Mouse (Mus musculus) midbrain, postnatal 0 days (tissue): ENCODE data around the gene Pdzd2. TPM values are rescaled to one million over a fixed set of nuclear protein-coding genes. Genes with fewer than 3 reads are reported as not detected.

ENCODE experiments used
- ATAC-seq: fragments of 200-750 bp; cut with Nextera tagmentation; 2 replicates; pipeline ENCODE4 v1.8.0; 2017; ENCODE audit warnings: moderate number of reproducible peaks, mild to moderate bottlenecking, moderate TSS enrichment, moderate library complexity; ENCODE audit not compliant: low FRiP score
- DNase-seq: peaks from one replicate; pipeline ENCODE4 v3.0.0-alpha.2; 2015; ENCODE audit warnings: low spot score
- H3K27ac ChIP-seq: fragments of 300-500 bp; sonication (generic); 2 replicates; pipeline ENCODE4 v1.5.1; 2014; ENCODE audit warnings: low read depth, mild to moderate bottlenecking, low read length, mixed read lengths
- H3K27me3 ChIP-seq: fragments of 300-500 bp; sonication (generic); 2 replicates; pipeline ENCODE4 v1.6.1; 2014; ENCODE audit warnings: low read length, control low read depth, mixed read lengths; ENCODE audit not compliant: insufficient read depth
- H3K36me3 ChIP-seq: fragments of 300-500 bp; sonication (generic); 2 replicates; pipeline ENCODE4 v1.6.1; 2014; ENCODE audit warnings: low read length, control low read depth, mixed read lengths; ENCODE audit not compliant: insufficient read depth
- H3K4me1 ChIP-seq: fragments of 300-500 bp; sonication (generic); 2 replicates; pipeline ENCODE4 v1.6.1; 2014; ENCODE audit warnings: mild to moderate bottlenecking, control low read depth, antibody characterized with exemption, low read length, mixed read lengths; ENCODE audit not compliant: insufficient read depth
- H3K4me2 ChIP-seq: fragments of 300-500 bp; sonication (generic); 2 replicates; pipeline ENCODE4 v1.6.1; 2014; ENCODE audit warnings: low read depth, mild to moderate bottlenecking, low read length, mixed read lengths; ENCODE audit not compliant: poor library complexity, severe bottlenecking
- H3K4me3 ChIP-seq: fragments of 300-500 bp; sonication (generic); 2 replicates; pipeline ENCODE4 v1.5.1; 2014; ENCODE audit warnings: low read depth, mild to moderate bottlenecking, low read length, moderate library complexity
- H3K9ac ChIP-seq: fragments of 300-500 bp; sonication (generic); replicated peaks from 2 replicates; pipeline ENCODE4 v1.6.1; 2014; ENCODE audit warnings: mild to moderate bottlenecking, low read length, moderate library complexity, mixed read lengths; ENCODE audit not compliant: poor library complexity, severe bottlenecking
- H3K9me3 ChIP-seq: fragments of 300-500 bp; sonication (generic); 2 replicates; pipeline ENCODE4 v1.6.1; 2016; ENCODE audit warnings: low read length, control low read depth
- CTCF ChIP-seq: IDR thresholded peaks from 2 replicates; pipeline ENCODE4 v1.5.1; 2016; ENCODE audit warnings: antibody characterized with exemption, mild to moderate bottlenecking
- WGBS: fragments of 180-500 bp; shearing (Covaris S2); extraction: QIAGEN DNeasy Blood & Tissue Kit; methylation state at CpG from one replicate; pipeline ENCODE4 v1.1.7; 2014; 5-methylcytosine and 5-hydroxymethylcytosine counted together
- polyA plus RNA-seq: library from polyadenylated mRNA; unstranded; fragments of >200 nt; fragmentation: Nextera tagmentation; extraction: Ambion mirVana; gene quantifications from 2 replicates; pipeline ENCODE4 v1.2.1, GENCODE M21; 2015
- total RNA-seq: library from RNA; depleted of rRNA; stranded (reverse); fragments of >200 nt; gene quantifications from 2 replicates; pipeline ENCODE4 v1.2.3, GENCODE M21; 2014; rRNA removed

The Pdzd2 gene
- 29.8 and 34.5 TPM in 2 replicates for total RNA-seq
- polyA plus RNA-seq = 12.4 and 15.8 TPM in 2 replicates

GRCm38 (mm10) chr15:12739277-12740247, at the start of gene Pdzd2:
Gene Pdzd2, minus strand, starts transcription at chr15:12739924.
- H3K4me1 ChIP-seq = peaks cover 6% of the 10 kb centered on the region
- H3K4me2 ChIP-seq = peak within 1 kb of the TSS; percentile 66
- no peaks in the 10 kb centered on the region for H3K9me3 ChIP-seq
- peak; percentile 94 for ATAC-seq
- peak within 1 kb of the TSS; percentile 64 for H3K9ac ChIP-seq
- peak within 1 kb of the TSS; percentile 66 for H3K4me3 ChIP-seq
- H3K36me3 ChIP-seq = no peaks in the 10 kb centered on the region
- under 1% methylated on average over 59 of the region's 83 CpGs for WGBS
- peak; percentile 71 for TF ChIP-seq CTCF
- peak; percentile 95 for DNase-seq
- H3K27ac ChIP-seq = peak within 1 kb of the TSS; percentile 78
- no peaks in the 10 kb centered on the region for H3K27me3 ChIP-seq

GRCm38 (mm10) chr15:12789406-12789867, 49.7 kb upstream of the Pdzd2 start:
- DNase-seq (no peak), ATAC-seq (no peak)
- Histone ChIP-seq H3K4me2 (no peak overlapping the region), H3K9ac (no peak overlapping the region), H3K27me3 (no peaks in the 10 kb centered on the region), H3K4me1 (0 out of 2 replicates have a peak, but pooled peaks cover 4% of the 10 kb centered on the region), H3K4me3 (no peak overlapping the region), H3K36me3 (no peaks in the 10 kb centered on the region), H3K9me3 (no peaks in the 10 kb centered on the region), H3K27ac (no peak overlapping the region)
- WGBS = 38% methylated on average over 10 of the region's 10 CpGs
- no peak for TF ChIP-seq CTCF

- H3K27ac ChIP-seq = no peak overlapping the region
- 73% methylated on average over 5 of the region's 5 CpGs for WGBS
- no peak for DNase-seq
- TF ChIP-seq CTCF = peak; percentile 20; the same call in 1 of the 2 replicates
- H3K4me3 ChIP-seq = no peak overlapping the region
- 0 out of 2 replicates have a peak, but pooled peaks cover 2% of the 10 kb centered on the region for H3K4me1 ChIP-seq
- no peaks in the 10 kb centered on the region for H3K9me3 ChIP-seq
- no peak for ATAC-seq
- H3K27me3 ChIP-seq = no peaks in the 10 kb centered on the region
- no peak overlapping the region for H3K9ac ChIP-seq
- no peaks in the 10 kb centered on the region for H3K36me3 ChIP-seq
- no peak overlapping the region for H3K4me2 ChIP-seq
Observed at GRCm38 (mm10) chr15:12788536-12788935, 48.8 kb upstream of the Pdzd2 start.

- TF ChIP-seq CTCF = no peak
- ATAC-seq = no peak
- H3K4me2 ChIP-seq = no peak overlapping the region
- no peak overlapping the region for H3K9ac ChIP-seq
- H3K27me3 ChIP-seq = no peaks in the 10 kb centered on the region
- H3K36me3 ChIP-seq = no peaks in the 10 kb centered on the region
- no peak overlapping the region for H3K4me3 ChIP-seq
- H3K9me3 ChIP-seq = no peaks in the 10 kb centered on the region
- WGBS = 74% methylated on average over 15 of the region's 16 CpGs
- H3K4me1 ChIP-seq = no peaks in the 10 kb centered on the region
- no peak overlapping the region for H3K27ac ChIP-seq
- no peak for DNase-seq
Observed at GRCm38 (mm10) chr15:12781729-12782326, 42.1 kb upstream of the Pdzd2 start.

- Histone ChIP-seq H3K27me3 (no peaks in the 10 kb centered on the region), H3K4me1 (no peaks in the 10 kb centered on the region), H3K4me2 (no peak overlapping the region), H3K27ac (no peak overlapping the region), H3K9ac (no peak overlapping the region), H3K9me3 (no peaks in the 10 kb centered on the region), H3K4me3 (no peak overlapping the region), H3K36me3 (no peaks in the 10 kb centered on the region)
- WGBS = 93% methylated on average over 6 of the region's 6 CpGs
- TF ChIP-seq CTCF = no peak
- ATAC-seq (no peak), DNase-seq (no peak)
Observed at GRCm38 (mm10) chr15:12781296-12781695, 41.6 kb upstream of the Pdzd2 start.
